Mouse (Mus musculus): ENCODE data around the gene Wdr4. TPM values are rescaled to one million over a fixed set of nuclear protein-coding genes. Genes with fewer than 3 reads are reported as not detected.
"Not testable (repeated sequence)": the region's sequence is repeated elsewhere in the genome, so short reads cannot be mapped to it uniquely, and the experiment has no call there.

The Wdr4 gene
- 10 to 100 TPM; 23.9 to 28.2 TPM for total RNA-seq (2021)

- intact Hi-C loops (cut with DNase I), result loop anchor here (2.0 to 5.0 kb wide), 3 partner anchors 45 to 507 kb away; partner anchors contain the start of genes Pknox1 and U2af1
- DNase-seq (ENCODE audit: low spot score in 2 of 2), result peak; percentile 97
Measured at GRCm38 (mm10) chr17:31519946-31520838, at the start of gene Wdr4, which contains the start of gene Ndufv3. Wdr4 (minus strand) TSS chr17:31519980. Ndufv3 (plus strand) TSS chr17:31520115.

DNA sequence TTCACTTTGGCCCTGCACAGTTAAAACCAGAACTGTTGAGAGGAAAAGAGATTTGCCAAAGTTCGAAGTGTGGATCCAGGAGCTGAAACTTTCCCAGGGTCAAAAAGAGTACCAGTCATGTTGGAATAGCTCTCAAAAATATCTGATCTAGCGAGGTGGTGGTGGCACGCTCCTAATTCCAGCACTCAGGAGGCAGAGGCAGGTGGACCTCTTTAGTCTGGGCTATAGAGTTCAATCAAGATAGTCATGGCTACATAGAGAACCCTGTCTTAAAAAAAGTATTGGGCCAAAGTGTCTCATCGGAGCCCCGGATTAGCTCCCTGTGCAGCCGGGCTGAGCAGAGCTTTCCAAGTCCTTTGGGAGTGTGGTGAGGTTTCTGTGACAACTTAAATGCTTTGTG is 46.5 kb upstream of the Wdr4 start:
- DNase-seq (ENCODE audit: low spot score in 2 of 2), result no peak
- intact Hi-C loops (cut with DNase I), result loop anchor here (5.0 kb wide), 1 partner anchor 66 kb away; no protein-coding TSS in a partner anchor

GRCm38 (mm10) chr17:31565141-31566056 is 45.6 kb upstream of the Wdr4 start:
- intact Hi-C loops (cut with DNase I), result loop anchor here (2.0 to 5.0 kb wide), 2 partner anchors 45 to 67 kb away; partner anchors contain the start of gene Ndufv3
- peak; percentile 68 to 71 for DNase-seq (ENCODE audit: low spot score in 2 of 2)

GRCm38 (mm10) chr17:31564858-31565140 is 45.0 kb upstream of the Wdr4 start:
- intact Hi-C loops (cut with DNase I), result loop anchor here (2.0 to 5.0 kb wide), 2 partner anchors 44 to 68 kb away; partner anchors contain the start of gene Ndufv3
- no peak for DNase-seq (ENCODE audit: low spot score in 2 of 2)

- DNase-seq (ENCODE audit: low spot score in 2 of 2), result peak; percentile 98
- intact Hi-C loops (cut with DNase I), result loop anchor here (2.0 kb wide), 1 partner anchor 43 kb away; the partner anchor contains the start of gene Ndufv3
Measured at GRCm38 (mm10) chr17:31564015-31564857, 44.5 kb upstream of the Wdr4 start, which contains the start of gene Pknox1. Pknox1 (plus strand) TSS chr17:31564734.

DNA sequence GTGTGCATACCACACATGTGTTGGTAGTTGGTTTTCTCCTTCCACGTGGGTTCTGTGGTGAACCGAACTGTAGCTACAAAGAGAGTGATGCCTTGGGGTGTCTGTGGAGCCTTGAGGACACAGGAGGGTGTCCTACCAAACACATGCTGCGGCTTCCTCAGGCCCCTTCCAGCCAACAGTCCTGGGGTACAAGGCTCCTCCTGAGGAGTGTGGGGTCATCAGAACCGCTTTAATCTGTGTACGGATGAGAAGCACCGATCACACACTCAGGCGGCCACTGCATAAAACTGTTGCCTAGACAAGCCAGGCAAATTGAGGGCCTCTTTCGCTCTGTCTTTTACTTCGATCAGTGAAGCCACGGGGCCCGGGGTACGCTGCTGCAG is 43.8 kb upstream of the Wdr4 start:
- DNase-seq (ENCODE audit: low spot score in 2 of 2), result peak; percentile 35 to 37
- intact Hi-C loops (cut with DNase I), result loop anchor here (2.0 kb wide), 1 partner anchor 43 kb away; the partner anchor contains the start of gene Ndufv3

DNA sequence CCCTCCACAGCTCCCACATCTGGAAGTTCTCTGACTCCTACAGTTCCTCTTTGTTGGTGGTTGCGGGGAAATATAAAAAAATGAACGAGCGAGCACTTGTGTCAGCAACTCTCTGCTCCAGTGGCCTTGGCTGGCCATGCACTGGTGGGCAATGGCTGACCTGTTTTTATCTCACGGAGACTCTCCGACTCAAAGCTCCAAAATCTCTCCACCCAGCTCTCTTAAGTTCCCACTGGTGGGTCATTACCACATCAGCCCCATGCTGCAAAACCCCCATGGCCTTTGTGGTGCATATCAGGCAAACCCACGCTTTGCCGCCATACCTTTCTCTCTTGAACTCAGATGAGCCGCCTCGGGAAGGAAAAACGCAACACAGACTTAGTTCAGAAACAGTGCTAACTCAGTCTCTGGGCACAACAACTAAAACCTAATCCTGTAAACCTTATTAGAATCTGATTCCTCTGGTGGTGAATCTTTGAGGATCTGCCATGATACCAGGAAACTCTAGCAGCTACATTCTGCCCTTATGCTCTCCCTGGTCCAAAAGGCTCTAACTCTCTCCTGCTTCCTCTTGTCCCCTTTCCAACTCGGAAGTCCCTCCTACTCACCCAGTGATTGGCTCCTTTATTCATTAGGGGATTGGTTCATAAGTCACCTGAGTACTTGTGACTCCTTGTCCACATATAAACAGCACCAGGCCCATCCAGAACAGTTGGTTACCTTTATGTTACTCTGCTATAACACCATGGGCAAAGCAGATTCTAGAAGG is 39.4 kb upstream of the Wdr4 start:
- intact Hi-C loops (cut with DNase I), result no loop called here
- no peak for DNase-seq (ENCODE audit: low spot score in 2 of 2)

GRCm38 (mm10) chr17:31557947-31558542 is 38.3 kb upstream of the Wdr4 start:
- intact Hi-C loops (cut with DNase I), result no loop called here
- DNase-seq (ENCODE audit: low spot score in 2 of 2), result no peak

DNA sequence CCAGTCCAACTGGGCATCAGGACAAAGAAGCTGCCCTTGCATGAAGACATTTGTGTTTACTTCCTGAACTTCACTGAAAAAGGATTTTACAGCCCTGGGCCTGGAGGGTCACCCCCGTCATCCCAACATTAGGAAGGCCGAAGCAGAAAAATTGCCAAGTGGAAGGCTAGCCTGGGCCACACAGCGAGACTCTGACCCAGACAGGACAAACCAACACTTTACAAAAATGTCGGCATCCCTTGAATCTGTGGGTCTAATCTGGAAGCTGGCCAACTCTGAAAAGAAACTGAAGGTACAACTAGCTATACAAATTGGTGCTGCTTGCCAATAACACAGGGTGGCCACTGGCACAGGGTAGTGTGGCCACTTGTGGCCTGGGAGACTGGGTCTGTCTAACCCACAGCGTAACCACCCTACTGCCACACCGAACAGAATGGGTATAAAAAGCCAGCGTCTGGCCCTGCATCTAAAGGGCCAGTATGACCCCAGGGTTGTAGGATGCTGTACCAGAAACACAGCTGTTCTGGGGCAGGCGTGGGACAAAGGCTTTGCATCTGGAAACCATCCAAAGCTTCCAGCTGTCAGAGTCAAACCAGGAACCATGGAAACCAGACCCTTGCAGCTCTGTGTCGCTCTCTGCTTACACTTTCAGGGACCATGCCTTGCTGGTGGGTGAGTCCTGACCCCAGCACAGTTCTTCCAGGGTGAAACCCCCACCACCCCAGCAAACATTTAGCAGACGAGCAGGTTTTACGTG is 37.5 kb upstream of the Wdr4 start:
- intact Hi-C loops (cut with DNase I), result no loop called here
- DNase-seq (ENCODE audit: low spot score in 2 of 2), result no peak

- DNase-seq (ENCODE audit: low spot score in 2 of 2), result no peak
- intact Hi-C loops (cut with DNase I), result no loop called here
Measured at GRCm38 (mm10) chr17:31556253-31556652, 36.5 kb upstream of the Wdr4 start.

GRCm38 (mm10) chr17:31552601-31553000 is 32.8 kb upstream of the Wdr4 start:
- intact Hi-C loops (cut with DNase I); DNase-seq (ENCODE audit: low spot score in 2 of 2): not testable (repeated sequence)

- no peak for DNase-seq (ENCODE audit: low spot score in 2 of 2)
- intact Hi-C loops (cut with DNase I), result no loop called here
Measured at GRCm38 (mm10) chr17:31549389-31549788, 29.6 kb upstream of the Wdr4 start.

GRCm38 (mm10) chr17:31547974-31548373 is 28.2 kb upstream of the Wdr4 start:
- DNase-seq (ENCODE audit: low spot score in 2 of 2), result no peak
- intact Hi-C loops (cut with DNase I), result no loop called here

DNA sequence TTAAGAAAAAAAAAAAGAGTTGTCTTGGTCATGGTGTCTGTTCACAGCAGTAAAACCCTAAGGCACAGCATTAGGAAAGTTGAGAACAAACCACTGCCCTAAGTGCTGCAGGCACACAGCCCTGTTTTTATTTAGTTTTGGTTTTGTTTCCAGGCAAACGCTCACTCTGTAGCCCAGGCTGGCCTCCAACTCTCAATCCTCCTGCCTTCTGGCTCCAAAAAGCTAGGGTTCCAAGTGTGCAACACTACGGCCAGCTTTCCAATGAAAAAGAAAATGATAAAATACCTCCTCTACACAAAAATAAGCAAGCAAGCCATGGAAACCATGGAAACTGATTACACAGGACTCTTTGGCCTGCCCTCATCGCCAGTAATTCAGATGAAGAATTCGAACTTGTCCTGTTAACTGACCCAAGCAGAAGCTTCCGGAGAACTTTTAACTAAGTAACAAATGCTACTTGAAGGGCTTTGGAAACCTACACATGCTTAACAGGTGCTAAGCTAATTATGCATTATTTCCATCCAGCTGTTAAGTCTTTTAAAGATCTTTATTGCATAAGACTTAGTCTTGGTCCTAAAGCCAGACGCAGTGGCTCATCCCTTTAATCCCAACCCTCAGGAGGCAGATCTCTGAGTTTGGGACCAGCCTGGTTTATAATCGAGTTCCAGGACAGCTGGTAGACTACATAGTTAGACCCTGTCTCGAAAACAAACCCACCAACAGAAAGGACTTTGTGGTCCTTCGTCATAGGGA is 26.8 kb upstream of the Wdr4 start:
- DNase-seq (ENCODE audit: low spot score in 2 of 2), result no peak
- intact Hi-C loops (cut with DNase I), result no loop called here

DNA sequence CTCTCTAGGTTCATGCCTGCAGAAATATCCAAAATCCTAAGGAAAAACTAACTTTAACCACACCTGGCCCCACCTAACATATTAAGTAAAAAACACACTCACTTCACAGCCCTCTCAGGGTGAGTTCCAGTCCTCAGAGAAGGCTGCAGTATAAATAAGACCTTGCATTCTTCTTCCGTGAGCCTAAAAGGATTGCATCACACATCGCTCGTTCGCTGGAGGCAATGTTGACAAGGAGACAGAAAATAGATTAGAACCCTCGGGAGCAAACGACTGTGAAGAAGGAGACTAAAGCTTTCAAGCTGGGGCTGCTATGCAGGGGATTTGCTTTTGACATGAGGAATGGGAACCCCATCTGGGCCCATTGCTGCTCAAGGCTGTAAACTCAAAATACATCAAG is 23.8 kb upstream of the Wdr4 start:
- intact Hi-C loops (cut with DNase I), result no loop called here
- DNase-seq (ENCODE audit: low spot score in 2 of 2), result no peak

DNA sequence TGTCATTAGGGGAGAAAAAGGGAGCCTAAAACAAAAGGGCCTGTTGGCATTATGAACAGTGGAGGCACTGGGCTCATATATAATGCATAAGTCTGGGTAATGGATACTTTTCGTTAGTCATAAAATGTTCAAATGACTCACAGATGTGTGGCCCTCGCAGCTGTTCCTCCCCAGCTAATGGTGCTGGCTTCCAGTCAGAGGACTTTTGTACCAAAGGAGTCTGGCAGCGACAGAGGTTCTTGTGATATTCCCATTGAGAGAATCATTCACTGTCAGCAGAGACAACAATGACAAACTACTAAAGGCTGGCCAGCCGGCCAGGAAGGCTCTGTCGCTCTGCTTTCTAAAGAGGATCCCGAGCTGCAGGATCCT is 21.7 kb upstream of the Wdr4 start:
- intact Hi-C loops (cut with DNase I), result no loop called here
- DNase-seq (ENCODE audit: low spot score in 2 of 2), result no peak
